Mouse (Mus musculus): ENCODE results near the gene Gpr137. TPM values are rescaled to one million over a fixed set of nuclear protein-coding genes. Genes with fewer than 3 reads are reported as not detected.
"Not testable (repeated sequence)": the region's sequence is repeated elsewhere in the genome, so short reads cannot be mapped to it uniquely, and the experiment has no call there.

Gpr137 gene
- 18.1 and 21.9 TPM in 2 replicates for polyA plus RNA-seq (2014; fragmentation: Nextera tagmentation; extraction: Ambion mirVana)

DNA sequence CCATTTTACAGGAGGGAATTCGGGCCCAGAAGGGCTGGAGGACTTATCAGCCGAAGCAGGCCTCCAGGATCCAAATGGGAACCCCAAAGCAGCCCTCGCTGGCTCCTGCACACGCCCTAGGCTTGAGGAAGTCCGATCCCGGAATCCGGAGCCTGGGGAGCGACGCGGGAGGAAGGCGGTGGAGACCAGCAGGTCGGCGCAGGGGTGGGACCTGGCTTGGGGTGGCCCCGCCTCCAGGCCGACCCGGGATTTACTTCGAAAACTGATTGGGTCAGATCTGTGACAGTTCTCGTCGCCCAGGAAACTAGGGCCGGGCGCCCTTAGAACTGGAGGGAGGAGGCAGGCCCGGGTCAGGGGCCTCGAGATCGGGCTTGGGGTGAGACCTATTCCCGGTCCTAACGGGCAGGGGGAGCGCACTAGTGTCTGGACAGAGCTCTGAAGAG lies at the start of gene Gpr137:
Gene Gpr137, minus strand, starts transcription at position 232 of the 443 bp plus-strand sequence.
- Histone ChIP-seq H3K36me3 (replicated peaks; ENCODE audit: control insufficient read depth, insufficient read depth, low read depth, low read length) (no peaks in the 10 kb centered on the region), H3K9ac (replicated peaks; ENCODE audit: low read length) (peak within 1 kb of the TSS; percentile 93), H3K27me3 (ENCODE audit: control insufficient read depth, insufficient read depth, low read length) (no peaks in the 10 kb centered on the region), H3K9me3 (replicated peaks; ENCODE audit: control insufficient read depth, low read length) (no peaks in the 10 kb centered on the region), H3K4me1 (ENCODE audit: control insufficient read depth, insufficient read depth, low read length) (no peaks in the 10 kb centered on the region), H3K4me2 (ENCODE audit: low read depth, low read length) (peak within 1 kb of the TSS; percentile 98), H3K27ac (replicated peaks; ENCODE audit: low read depth, low read length) (peak within 1 kb of the TSS; percentile 91), H3K4me3 (ENCODE audit: low read depth, low read length) (peak within 1 kb of the TSS; percentile 80)
- DNase-seq (ENCODE audit: low spot score) (peak; percentile 91), ATAC-seq (replicated peaks; ENCODE audit: insufficient number of reproducible peaks, low FRiP score, low TSS enrichment, low read depth) (peak; percentile 76)
- WGBS: under 1% methylated on average over 27 of the region's 27 CpGs

DNA sequence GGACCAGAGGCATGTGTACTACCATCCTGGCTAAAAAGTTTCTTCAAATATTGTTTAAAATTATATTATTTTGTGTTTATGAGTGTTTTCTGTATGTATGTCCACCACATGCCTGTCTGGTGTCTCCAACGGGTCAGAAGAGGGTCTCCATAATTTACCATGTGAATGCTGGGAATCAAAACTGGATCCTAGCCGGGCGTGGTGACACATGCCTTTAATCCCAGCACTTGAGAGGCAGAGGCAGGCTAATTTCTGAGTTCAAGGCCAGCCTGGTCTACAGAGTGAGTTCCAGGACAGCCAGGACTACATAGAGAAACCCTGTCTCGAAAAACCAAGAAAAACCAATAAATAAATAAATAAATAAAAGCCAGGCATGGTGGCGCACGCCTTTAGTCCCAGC lies 48.9 kb upstream of the Gpr137 start:
- H3K9me3 ChIP-seq (replicated peaks; ENCODE audit: control insufficient read depth, low read length); ATAC-seq (replicated peaks; ENCODE audit: insufficient number of reproducible peaks, low FRiP score, low TSS enrichment, low read depth); H3K4me2 ChIP-seq (ENCODE audit: low read depth, low read length); H3K27ac ChIP-seq (replicated peaks; ENCODE audit: low read depth, low read length); H3K4me3 ChIP-seq (ENCODE audit: low read depth, low read length); DNase-seq (ENCODE audit: low spot score); H3K9ac ChIP-seq (replicated peaks; ENCODE audit: low read length); H3K27me3 ChIP-seq (ENCODE audit: control insufficient read depth, insufficient read depth, low read length); H3K36me3 ChIP-seq (replicated peaks; ENCODE audit: control insufficient read depth, insufficient read depth, low read depth, low read length); H3K4me1 ChIP-seq (ENCODE audit: control insufficient read depth, insufficient read depth, low read length): not testable (repeated sequence)
- 93% methylated on average over 6 of the region's 6 CpGs for WGBS

DNA sequence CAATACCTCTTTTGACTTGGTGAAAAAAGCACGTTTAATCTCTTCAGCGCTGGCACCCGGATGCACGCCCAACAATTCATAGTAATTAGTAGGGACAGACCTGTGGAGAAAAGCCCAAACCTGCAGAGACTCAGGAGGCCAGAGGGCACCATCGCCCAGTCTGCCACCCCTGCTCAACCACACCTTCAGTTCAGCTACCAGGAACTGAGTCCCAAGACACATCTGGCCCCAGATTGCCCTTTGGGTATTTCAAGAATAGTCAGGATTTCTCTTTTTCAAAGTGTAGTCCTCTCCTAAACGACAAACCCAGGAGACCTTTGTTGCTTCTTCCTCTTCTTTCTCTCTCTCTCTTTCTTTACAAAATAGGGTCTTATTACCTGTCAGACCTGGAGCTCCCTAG lies 48.4 kb upstream of the Gpr137 start:
- 91% methylated on average over 6 of the region's 6 CpGs for WGBS
- H3K4me1 ChIP-seq (ENCODE audit: control insufficient read depth, insufficient read depth, low read length): peaks cover 8% of the 10 kb centered on the region
- ATAC-seq (replicated peaks; ENCODE audit: insufficient number of reproducible peaks, low FRiP score, low TSS enrichment, low read depth): no peak

DNA sequence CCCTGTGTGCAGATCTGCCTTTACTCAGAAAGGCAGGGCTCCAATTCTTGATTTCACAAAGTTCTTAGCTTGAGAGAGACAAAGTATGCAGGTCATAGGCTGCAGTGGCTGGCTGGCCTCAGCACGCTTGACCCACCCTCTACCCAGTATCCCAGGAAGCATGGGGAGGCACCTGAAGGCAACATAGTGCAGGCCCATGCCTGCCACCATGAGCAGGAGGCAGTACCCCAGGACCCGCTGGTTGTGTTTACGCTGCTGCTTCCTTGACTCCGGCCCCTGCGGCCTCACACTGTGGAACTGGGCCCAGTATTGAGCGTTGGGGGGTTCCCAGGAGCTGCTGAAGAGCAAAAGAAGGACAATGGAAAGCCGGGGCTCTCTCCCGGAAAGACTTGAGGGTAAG lies 47.0 kb upstream of the Gpr137 start:
- Histone ChIP-seq H3K4me2 (ENCODE audit: low read depth, low read length) (no peak overlapping the region), H3K4me1 (ENCODE audit: control insufficient read depth, insufficient read depth, low read length) (peaks cover 4% of the 10 kb centered on the region; the same call in 1 of the 2 replicates), H3K27me3 (ENCODE audit: control insufficient read depth, insufficient read depth, low read length) (no peaks in the 10 kb centered on the region), H3K9me3 (replicated peaks; ENCODE audit: control insufficient read depth, low read length) (no peaks in the 10 kb centered on the region), H3K36me3 (replicated peaks; ENCODE audit: control insufficient read depth, insufficient read depth, low read depth, low read length) (no peaks in the 10 kb centered on the region), H3K4me3 (ENCODE audit: low read depth, low read length) (0 out of 2 replicates have a peak overlapping the region, but pooled peaks have one; percentile 3), H3K27ac (replicated peaks; ENCODE audit: low read depth, low read length) (no peak overlapping the region), H3K9ac (replicated peaks; ENCODE audit: low read length) (no peak overlapping the region)
- no peak for DNase-seq (ENCODE audit: low spot score)
- WGBS: 84% methylated on average over 8 of the region's 8 CpGs
- ATAC-seq (replicated peaks; ENCODE audit: insufficient number of reproducible peaks, low FRiP score, low TSS enrichment, low read depth): no peak

More for the DNA sequence above, 48.4 kb upstream of the Gpr137 start:
- Histone ChIP-seq H3K4me2 (ENCODE audit: low read depth, low read length) (no peak overlapping the region), H3K4me3 (ENCODE audit: low read depth, low read length) (no peak overlapping the region), H3K36me3 (replicated peaks; ENCODE audit: control insufficient read depth, insufficient read depth, low read depth, low read length) (no peaks in the 10 kb centered on the region), H3K9me3 (replicated peaks; ENCODE audit: control insufficient read depth, low read length) (no peaks in the 10 kb centered on the region), H3K27ac (replicated peaks; ENCODE audit: low read depth, low read length) (no peak overlapping the region), H3K27me3 (ENCODE audit: control insufficient read depth, insufficient read depth, low read length) (no peaks in the 10 kb centered on the region), H3K9ac (replicated peaks; ENCODE audit: low read length) (no peak overlapping the region)
- DNase-seq (ENCODE audit: low spot score): no peak

DNA sequence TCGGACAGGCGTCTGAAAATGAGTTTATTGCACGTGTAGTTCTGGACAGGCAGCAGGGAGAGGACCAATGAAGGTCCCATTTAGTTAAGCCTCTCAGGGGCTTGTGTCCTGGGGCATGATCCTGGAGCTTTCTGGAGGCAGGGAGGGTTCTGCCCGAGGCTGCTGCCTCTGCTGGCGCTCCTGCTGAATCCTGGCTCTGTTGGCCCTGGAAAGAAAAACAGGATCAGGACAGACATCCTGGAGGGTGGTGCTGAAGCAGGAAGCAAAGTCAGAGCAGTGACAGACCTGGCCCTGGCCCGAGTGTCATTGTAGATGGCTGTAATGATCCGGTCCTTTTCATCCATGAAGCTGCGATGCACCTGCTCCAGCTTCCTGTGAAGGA lies 45.6 kb upstream of the Gpr137 start:
- Histone ChIP-seq H3K9ac (replicated peaks; ENCODE audit: low read length) (peak overlapping the region; percentile 94), H3K36me3 (replicated peaks; ENCODE audit: control insufficient read depth, insufficient read depth, low read depth, low read length) (no peaks in the 10 kb centered on the region), H3K27me3 (ENCODE audit: control insufficient read depth, insufficient read depth, low read length) (no peaks in the 10 kb centered on the region), H3K9me3 (replicated peaks; ENCODE audit: control insufficient read depth, low read length) (no peaks in the 10 kb centered on the region), H3K4me1 (ENCODE audit: control insufficient read depth, insufficient read depth, low read length) (peaks cover under 1% of the 10 kb centered on the region; the same call in 1 of the 2 replicates), H3K4me3 (ENCODE audit: low read depth, low read length) (peak overlapping the region; percentile 91), H3K4me2 (ENCODE audit: low read depth, low read length) (peak overlapping the region; percentile 87), H3K27ac (replicated peaks; ENCODE audit: low read depth, low read length) (peak overlapping the region; percentile 63)
- ATAC-seq (replicated peaks; ENCODE audit: insufficient number of reproducible peaks, low FRiP score, low TSS enrichment, low read depth) (no peak), DNase-seq (ENCODE audit: low spot score) (no peak)
- 6% methylated on average over 8 of the region's 8 CpGs for whole genome bisulfite sequencing

DNA sequence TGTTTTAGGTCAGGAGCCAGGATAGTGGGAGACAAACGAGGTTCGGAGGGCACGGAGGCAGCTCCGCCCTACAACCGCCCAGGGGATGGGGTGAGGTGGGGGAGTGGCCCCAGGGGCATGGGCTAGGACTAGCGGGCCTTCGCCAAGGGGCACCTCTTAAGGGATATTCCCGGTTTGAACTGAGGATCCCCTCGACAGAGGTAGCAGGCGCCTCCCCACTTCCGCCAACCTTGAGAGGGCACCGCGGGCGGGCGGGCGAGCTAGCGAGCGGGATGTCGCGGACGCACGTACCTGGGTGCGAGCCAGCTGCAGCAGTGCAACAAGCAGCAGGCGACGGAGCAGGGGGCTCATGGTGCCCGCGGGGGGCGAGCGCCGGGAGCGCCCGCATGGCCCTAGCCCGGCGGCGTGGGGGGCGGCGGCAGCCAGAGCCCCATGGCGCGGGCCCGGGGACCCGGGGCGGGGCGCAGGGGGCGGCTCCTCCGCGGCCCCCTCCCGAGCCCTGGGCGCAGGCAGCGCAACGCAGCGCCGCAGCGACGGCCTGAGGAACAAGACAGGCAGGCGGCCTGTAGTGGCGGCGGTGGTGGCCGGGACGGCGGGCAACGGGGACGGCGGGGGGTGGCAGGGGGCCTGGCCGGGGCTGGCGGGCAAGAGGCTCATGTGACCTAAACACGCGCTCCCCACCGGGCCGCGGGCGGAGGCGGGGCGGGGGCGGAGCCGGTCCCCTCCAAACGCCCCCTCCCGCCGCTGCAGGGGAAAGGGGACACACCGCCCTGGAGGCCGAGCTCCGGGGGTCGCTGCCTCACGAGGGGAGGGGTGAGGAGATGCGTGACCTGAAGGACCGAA lies 45.0 kb upstream of the Gpr137 start, which contains the start of gene Vegfb:
Gene Vegfb, minus strand, starts transcription at position 591 of the 843 bp plus-strand sequence.
- H3K4me1 ChIP-seq (ENCODE audit: control insufficient read depth, insufficient read depth, low read length): no peaks in the 10 kb centered on the region
- DNase-seq (ENCODE audit: low spot score): peak; percentile 65
- 1% methylated on average over 61 of the region's 85 CpGs for WGBS

DNA sequence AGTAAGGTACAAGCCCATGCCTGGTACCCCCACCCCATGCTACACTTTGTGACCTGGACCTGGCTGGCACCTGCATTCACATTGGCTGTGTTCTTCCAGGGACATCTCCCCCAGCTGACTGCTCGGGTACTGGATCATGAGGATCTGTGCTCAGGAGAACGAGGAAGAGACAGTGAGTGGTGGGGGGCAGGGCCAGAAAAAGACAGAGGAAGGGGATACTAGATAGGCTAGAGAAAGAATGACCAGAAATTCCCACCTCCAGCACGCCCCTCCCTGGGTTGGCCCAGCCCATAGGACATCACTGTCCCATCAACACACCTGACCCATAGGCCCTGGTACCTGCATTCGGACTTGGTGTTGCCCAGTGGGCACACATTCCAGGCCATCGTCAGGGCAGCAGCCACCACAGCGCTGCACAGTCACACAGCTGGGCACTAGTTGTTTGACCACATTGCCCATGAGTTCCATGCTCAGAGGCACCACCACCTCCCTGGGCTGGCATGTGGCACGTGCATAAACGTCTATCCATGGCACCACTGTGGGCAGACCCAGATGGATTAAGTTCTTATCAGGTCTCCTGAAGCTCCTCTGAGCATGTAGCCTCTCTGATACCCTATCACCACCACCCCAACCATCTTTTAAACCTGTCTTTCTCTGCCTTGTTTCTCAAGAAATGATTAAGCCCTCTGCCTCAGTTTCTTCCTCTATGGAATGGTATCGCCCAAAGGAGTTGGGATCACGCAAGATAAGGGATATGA lies 43.9 kb upstream of the Gpr137 start:
- peak overlapping the region; percentile 87 for H3K4me2 ChIP-seq (ENCODE audit: low read depth, low read length)
- no peak overlapping the region for H3K27ac ChIP-seq (replicated peaks; ENCODE audit: low read depth, low read length)
- H3K9me3 ChIP-seq (replicated peaks; ENCODE audit: control insufficient read depth, low read length): no peaks in the 10 kb centered on the region
- no peak overlapping the region for H3K9ac ChIP-seq (replicated peaks; ENCODE audit: low read length)
- ATAC-seq (replicated peaks; ENCODE audit: insufficient number of reproducible peaks, low FRiP score, low TSS enrichment, low read depth) (no peak), DNase-seq (ENCODE audit: low spot score) (no peak)
- peak overlapping the region; percentile 91; the same call in 1 of the 2 replicates for H3K4me3 ChIP-seq (ENCODE audit: low read depth, low read length)
- 82% methylated on average over 10 of the region's 10 CpGs for WGBS
- no peaks in the 10 kb centered on the region for H3K27me3 ChIP-seq (ENCODE audit: control insufficient read depth, insufficient read depth, low read length)
- H3K36me3 ChIP-seq (replicated peaks; ENCODE audit: control insufficient read depth, insufficient read depth, low read depth, low read length): no peaks in the 10 kb centered on the region
- no peaks in the 10 kb centered on the region for H3K4me1 ChIP-seq (ENCODE audit: control insufficient read depth, insufficient read depth, low read length)

More for the DNA sequence above, 45.0 kb upstream of the Gpr137 start, which contains the start of gene Vegfb:
- Histone ChIP-seq H3K27me3 (ENCODE audit: control insufficient read depth, insufficient read depth, low read length) (no peaks in the 10 kb centered on the region), H3K36me3 (replicated peaks; ENCODE audit: control insufficient read depth, insufficient read depth, low read depth, low read length) (no peaks in the 10 kb centered on the region), H3K9ac (replicated peaks; ENCODE audit: low read length) (peak within 1 kb of the TSS; percentile 94), H3K4me3 (ENCODE audit: low read depth, low read length) (peak within 1 kb of the TSS; percentile 91), H3K9me3 (replicated peaks; ENCODE audit: control insufficient read depth, low read length) (no peaks in the 10 kb centered on the region), H3K4me2 (ENCODE audit: low read depth, low read length) (peak within 1 kb of the TSS; percentile 87), H3K27ac (replicated peaks; ENCODE audit: low read depth, low read length) (peak within 1 kb of the TSS; percentile 63)
- ATAC-seq (replicated peaks; ENCODE audit: insufficient number of reproducible peaks, low FRiP score, low TSS enrichment, low read depth): peak; percentile 45

All from embryonic facial prominence, embryonic 11.5 days (tissue).